Mouse (Mus musculus): ENCODE results near the gene D630045J12Rik.

D630045J12Rik gene

GRCm38 (mm10) chr6:38096961-38097370, 156.8 kb downstream of the D630045J12Rik start:
- DNase-seq (ENCODE audit: low spot score in 2 of 2): no peak

- DNase-seq (ENCODE audit: low spot score in 2 of 2): no peak
These were observed 159.1 kb downstream of the D630045J12Rik start for GRCm38 (mm10) chr6:38094701-38095100.

GRCm38 (mm10) chr6:38092539-38092938, 161.3 kb downstream of the D630045J12Rik start:
- DNase-seq (ENCODE audit: low spot score in 2 of 2): no peak

DNA sequence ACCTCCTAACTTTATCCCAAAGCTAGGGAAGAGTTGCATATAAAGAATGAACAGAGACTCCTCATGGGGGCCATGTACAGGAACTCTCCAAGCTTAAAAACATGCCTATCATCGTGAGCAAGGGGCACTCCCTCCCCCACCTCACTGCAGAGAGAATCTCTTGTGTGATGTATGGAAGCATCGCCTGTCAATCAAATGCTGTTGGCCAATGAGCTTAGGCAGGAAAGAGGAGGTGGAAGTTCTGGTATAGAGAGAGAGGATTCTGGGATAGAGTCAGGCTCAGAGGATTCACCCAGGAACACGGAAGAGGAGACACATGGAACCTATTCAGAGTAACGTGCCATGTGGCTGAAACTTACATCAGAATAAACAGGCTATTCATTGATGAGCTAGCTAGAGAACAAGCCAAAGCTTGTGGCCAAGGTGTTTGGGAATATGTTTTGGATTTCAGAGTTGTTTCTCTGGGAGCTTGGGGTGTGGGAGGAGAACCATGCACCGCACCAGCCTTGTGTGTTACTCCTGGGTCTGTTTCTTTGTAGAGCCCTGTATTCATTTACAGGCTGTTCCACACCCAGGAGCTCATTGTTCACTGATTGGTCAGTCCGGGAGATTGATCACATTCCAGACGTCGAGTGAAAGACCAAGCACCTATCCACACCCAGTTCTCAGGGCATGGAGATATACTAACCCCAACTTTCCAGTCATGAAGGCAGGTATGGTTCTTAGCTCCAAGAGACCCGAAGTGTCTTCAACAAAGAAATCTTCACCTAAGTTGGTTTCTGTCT, 166.4 kb downstream of the D630045J12Rik start:
- no peak for DNase-seq (ENCODE audit: low spot score in 2 of 2)

GRCm38 (mm10) chr6:38083204-38083603, 170.6 kb downstream of the D630045J12Rik start:
- DNase-seq (ENCODE audit: low spot score in 2 of 2): no peak

DNA sequence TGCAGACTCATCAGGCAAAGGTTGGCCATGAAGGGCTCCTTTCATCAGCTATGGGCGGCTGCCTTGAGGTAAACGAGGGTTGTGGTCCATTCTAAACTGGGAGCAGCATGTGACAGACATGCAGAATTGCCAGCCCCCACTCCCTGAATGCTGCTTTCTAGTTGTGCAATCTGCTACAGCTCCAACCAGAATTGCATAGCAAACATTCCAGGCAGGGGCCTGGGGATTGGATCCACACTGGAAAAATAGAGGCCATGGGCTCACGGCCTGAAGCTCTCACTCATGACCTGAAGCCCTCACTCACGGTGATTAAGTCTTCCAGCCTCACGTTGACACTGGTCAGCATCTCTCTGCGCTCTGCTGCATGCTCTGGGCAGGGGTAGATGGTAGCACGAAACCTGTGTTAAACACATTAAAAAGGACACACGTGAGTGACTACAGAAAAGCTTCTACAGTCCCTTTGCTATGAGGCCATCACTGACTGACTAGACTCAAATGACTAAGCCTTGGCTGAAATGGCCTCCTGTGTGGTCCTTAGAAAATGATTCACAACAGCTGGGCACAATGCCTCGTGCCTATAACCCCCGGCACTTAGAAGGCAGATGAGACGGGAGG, 172.0 kb downstream of the D630045J12Rik start:
- no peak for DNase-seq (ENCODE audit: low spot score in 2 of 2)

DNA sequence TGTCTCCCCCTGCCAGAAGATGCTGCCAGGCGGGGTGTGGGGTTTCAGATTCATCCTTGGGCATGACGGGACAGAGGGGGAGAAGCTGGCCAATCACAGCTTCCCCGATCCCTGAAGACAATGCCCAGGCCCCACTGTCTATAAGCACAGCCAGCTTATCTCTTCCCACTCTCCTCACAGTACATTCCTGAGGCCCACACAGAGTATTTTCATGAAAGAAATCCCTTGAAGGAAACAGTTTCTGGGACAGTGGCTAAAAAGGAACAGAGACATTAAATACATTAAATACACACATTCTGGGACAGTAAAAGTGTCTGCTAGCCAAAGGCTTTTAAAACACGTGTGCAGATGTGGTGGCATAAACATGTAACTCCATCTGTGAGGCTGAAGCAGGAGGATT, 173.4 kb downstream of the D630045J12Rik start:
- no peak for DNase-seq (ENCODE audit: low spot score in 2 of 2)

- no peak for DNase-seq (ENCODE audit: low spot score in 2 of 2)
These were observed 180.2 kb downstream of the D630045J12Rik start for GRCm38 (mm10) chr6:38073592-38073991.
